Mouse (Mus musculus): ENCODE results near the gene Olfr124.

Olfr124 gene

GRCm38 (mm10) chr17:37799588-37799987 lies at the start of gene Olfr124:
Olfr124 (plus strand) TSS chr17:37799888.
- DNase-seq (ENCODE audit: extremely low read depth, low read depth, low spot score) = no peak

DNA sequence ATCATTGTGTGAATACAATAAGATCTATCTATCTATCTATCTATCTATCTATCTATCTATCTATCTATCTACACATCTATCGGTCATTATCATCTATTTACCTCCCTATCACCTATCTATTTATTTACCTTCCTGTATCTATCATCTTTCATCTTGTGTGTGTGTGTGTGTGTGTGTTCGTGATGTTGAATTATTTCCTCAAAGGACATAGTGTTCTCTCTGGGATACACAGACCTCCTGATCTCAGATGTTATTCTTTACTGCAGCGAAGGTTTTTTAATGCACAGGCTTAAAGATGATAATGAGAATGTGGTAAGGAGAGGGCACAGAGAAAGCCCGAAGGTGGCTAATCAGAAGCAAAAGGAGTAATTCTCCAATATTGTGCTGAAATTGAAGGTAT lies 31.4 kb upstream of the Olfr124 start, which contains the start of gene Olfr122:
Olfr122 (plus strand) TSS at position 301 of the 400 bp plus-strand sequence.
- DNase-seq (ENCODE audit: extremely low read depth, low read depth, low spot score) = no peak

GRCm38 (mm10) chr17:37793229-37793628 lies 6.5 kb upstream of the Olfr124 start, which contains the start of gene Olfr123:
Olfr123 (plus strand) TSS chr17:37793529.
- no peak for DNase-seq (ENCODE audit: extremely low read depth, low read depth, low spot score)

GRCm38 (mm10) chr17:37832649-37833048 lies 33.0 kb downstream of the Olfr124 start, which contains the start of gene Olfr125:
Olfr125 (plus strand) TSS chr17:37832949.
- no peak for DNase-seq (ENCODE audit: extremely low read depth, low read depth, low spot score)

- no peak for DNase-seq (ENCODE audit: extremely low read depth, low read depth, low spot score)
Measured at GRCm38 (mm10) chr17:37847183-37847582, 47.5 kb downstream of the Olfr124 start, which contains the start of gene Olfr126. Olfr126 (plus strand) TSS chr17:37847483.
